Mouse (Mus musculus) retina, postnatal 7 days (tissue): ENCODE measurements around the gene Polr1d.

Experiments
- DNase-seq: peaks from one replicate; pipeline ENCODE4 v3.0.0-alpha.2; 2012; ENCODE audit warnings: low read depth, low spot score

Polr1d gene

DNA sequence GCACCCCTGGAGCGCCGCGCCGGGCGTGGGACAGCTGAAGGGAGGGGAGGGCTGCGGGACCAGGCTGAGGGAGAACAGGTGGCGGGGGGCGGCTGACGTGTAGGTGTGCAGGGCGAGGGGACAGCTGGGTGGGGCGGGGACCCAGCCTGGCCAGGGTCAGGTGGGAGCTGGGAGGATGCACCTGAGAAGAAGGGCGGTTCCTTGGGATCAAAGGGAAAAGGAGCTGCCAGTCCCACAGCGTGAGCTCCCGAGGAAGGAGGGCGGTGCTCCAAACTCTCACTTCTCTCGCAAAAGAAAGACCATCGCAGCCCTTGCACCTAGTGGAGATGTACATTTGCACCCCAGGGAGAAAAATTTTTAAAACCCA is at the start of gene Polr1d:
Gene Polr1d, plus strand, starts transcription at position 252 of the 367 bp plus-strand sequence.
- DNase-seq = no peak

DNA sequence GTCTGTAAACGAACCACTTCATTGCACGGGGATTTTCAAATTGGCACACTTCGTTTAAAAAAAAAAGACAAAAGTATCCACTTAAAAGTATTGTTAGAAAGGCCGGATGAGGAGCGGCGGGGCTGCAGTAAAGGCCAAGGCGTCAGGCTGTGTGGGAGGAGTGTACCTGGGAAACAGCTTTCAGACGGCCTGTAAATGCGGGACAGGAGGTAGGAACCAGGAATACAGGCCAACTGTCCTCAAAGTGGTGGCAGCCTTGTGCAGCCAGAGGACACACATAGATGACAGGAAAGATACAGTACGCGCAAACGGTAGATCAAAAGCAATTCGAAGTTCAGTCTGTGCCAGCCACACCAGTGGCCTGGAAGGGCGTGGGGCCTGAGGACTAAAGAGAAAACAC is 45.6 kb upstream of the Polr1d start:
- no peak for DNase-seq

- no peak for DNase-seq
These were observed 43.7 kb upstream of the Polr1d start for GRCm38 (mm10) chr5:147033155-147033554.

DNA sequence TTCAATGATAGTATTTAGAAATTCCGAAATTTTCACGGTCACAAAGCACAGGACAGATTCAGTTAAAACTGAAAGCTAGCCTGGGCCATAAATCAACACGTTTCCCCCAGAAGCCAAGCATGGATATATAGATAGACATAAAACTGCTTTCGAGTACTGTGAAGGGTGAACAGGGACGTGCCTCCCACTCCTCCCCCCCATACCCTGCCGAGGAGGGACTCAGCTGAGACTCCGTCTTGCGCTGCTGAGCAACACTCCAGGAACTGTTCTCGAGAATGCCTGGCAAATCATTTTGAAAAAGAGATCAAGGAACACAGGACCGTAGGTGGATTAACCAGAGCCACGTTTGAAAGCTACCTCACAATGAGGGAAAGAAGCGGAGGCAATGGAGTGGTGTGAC is 42.6 kb upstream of the Polr1d start:
- DNase-seq = no peak

GRCm38 (mm10) chr5:147035301-147035700 is 41.5 kb upstream of the Polr1d start:
- DNase-seq = no peak

GRCm38 (mm10) chr5:147036028-147036427 is 40.8 kb upstream of the Polr1d start:
- DNase-seq = no peak

DNA sequence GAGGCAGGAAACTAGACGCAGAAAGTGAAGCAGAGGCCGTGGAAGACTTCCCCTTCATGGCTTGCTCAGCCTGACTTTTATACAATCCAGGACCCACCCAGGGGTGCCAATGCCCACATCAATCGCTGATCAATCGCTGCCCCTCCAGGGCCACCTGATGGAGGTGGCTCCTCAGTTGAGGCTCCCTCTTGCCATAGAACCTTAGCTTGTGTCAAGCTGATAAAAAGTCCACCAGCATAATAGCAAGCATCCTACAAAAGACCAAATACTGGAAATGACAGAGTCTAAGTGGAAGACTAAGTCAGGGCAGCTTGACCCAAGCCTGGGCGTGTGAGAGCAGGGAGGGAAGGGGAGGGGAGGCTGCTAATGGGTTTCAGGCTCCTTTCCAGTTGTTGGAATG is 40.2 kb upstream of the Polr1d start:
- DNase-seq = no peak

DNA sequence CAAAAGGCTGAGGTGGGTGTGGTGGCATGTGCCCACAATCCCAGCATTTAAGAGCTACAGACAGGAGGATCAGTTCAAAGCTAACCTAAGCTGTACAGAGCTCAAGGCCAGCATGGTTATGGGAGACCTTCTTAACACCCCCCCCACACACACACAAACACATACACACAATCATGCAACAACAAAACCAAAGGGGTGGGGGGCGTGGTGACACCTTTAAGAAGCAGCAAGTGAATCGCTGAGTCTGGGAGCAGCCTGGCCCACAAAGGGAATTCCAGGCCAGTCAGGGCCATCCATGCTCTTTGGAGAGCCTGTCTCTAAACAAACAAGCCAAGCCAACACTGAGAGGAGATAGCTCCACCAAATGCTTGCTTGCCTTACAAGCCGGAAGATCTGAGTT is 39.2 kb upstream of the Polr1d start:
- DNase-seq = no peak

DNA sequence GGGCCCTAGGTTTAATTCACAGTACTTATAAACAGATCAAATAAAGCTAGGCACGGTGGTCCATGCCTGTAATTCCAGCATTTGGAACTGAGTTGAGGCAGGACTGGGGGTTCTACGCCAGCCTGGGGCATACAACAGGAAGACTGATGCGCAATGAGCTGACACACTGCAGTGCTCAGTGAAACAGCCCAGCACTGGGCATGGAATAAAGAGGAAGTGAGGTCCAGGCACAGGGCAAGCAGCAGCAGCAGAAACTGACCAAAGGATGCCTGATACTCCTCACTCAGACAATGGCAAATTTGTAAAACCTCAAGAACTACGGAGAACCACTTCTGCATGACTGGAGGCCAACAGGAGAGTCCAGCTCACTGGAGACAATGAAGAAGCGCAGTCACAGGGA is 37.5 kb upstream of the Polr1d start:
- no peak for DNase-seq

DNA sequence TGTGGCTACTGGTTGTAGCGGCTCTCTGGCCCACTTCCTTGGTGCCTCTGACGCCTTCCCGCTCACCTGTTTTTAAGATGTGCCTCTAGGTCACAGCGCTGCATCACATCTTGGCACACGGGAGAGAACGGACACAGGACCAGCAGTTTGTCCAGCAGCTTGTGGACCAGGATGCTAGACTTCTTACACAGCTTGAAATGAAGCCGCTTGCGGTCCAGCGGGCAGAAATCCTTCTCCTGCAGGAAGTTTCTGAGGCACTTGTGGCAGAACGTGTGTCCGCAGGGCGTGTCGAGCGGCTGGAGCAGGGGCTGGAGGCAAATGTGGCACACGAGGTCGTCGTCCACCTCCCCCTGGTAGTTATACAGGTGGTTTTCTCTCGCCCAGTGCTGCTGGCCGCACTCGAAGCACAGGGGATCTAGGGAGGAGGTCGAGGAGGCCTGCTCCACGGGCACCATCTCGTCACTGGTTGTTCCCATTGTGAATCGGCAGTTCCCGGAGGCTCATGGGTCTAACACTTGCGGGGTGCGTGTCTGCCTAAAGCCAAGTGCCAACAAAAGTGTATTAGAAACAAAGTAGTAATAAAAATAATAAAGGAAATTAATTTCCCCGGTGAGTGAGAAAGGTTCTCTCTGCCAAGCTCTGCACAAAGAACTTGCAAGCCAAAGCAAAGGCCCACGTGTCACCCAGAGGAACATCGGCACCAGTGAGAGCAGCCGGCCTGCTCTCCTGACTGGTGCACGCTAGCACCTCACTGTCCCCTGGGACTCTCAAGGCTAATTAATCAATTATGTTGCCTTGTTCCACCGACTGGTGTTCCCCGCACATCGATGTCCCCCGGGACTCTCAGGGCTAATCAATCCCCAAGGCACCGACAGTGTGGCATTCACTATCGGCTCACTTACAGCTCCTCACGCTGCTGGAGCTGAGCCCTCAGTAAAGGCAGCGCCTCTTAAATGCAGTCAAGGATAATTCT is 34.6 kb upstream of the Polr1d start:
- DNase-seq = no peak

DNA sequence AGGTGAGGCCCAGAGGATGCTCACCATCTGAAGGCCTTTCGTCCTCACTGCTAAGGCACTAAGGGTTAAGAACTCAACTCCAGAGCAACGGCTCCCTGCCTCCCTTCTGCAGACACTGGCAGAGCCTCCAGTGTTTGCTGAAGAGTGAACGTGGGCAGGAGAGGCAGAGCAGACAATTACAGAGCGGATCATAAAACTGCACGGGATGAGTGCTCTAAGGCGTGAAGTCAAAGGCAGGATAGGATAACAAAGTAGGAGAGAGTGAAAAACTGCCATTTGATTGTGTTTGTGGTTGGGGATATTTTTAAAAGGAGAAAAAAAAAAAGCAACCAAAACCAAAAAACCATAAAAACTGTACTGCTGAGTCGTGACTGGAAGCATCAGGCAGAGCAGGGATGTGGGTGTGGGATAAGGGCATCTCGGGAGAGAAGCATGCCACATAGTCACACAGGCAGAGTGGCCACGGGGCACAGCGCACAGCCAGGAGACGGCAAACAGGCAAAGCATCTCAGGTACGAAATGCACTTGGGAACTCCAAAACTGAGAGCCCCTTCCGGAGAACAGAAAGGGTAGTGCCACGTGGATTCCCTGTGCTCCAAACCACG is 33.5 kb upstream of the Polr1d start:
- no peak for DNase-seq

- DNase-seq = no peak
These were observed 31.5 kb upstream of the Polr1d start for GRCm38 (mm10) chr5:147045311-147045710.

DNA sequence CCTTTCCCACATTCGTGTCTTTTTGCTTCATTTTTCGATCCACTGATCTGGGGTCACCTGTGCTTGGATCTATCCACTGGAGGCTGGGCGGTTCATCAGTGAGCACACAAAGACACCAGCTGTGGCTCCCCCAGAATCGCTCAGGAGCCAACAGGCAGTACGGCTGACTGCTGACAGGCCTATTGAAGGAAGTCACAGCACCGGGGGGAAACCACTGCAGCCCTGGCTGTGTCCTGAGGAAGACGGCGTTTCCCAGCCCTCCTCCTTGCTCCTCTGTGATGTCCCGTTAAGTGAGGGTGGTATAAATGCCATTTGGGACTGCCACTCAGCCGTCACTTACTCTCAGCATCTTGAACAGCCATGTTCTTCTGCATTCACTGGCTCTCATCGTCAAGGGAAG is 30.9 kb upstream of the Polr1d start:
- DNase-seq = no peak

DNA sequence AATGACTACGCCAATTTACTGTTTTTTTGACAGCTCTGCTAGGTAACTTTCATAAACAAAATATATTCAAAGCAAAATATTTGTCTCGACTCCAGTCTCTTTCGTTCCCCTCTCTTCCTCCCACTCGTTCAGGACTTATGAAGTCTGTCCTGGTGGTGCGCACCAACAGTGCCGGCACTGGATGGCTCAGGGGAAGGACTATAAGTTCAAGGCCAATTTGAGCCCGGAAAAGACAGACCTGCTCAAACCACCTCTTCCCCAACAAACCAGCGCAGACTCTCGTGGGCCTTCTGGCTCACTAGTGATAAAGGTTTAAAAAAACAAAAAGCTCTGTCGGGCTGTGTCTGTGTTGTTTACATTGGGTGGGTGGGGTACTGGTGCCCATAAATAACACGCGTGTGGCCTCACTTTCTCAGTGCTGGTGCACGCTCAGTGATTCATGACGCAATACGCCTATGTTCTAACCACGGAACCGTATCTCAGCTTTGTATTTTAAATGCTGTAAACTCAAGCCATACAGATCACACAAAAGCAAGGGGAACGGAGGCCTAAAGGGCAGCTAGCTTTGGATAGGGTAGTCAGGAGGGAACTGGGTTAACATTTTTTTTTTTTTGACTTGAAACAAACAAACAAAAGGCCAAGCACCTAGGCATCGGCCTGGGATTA is 27.2 kb upstream of the Polr1d start:
- DNase-seq = no peak

GRCm38 (mm10) chr5:147050816-147051499 is 25.9 kb upstream of the Polr1d start:
- DNase-seq = peak; percentile 41

DNA sequence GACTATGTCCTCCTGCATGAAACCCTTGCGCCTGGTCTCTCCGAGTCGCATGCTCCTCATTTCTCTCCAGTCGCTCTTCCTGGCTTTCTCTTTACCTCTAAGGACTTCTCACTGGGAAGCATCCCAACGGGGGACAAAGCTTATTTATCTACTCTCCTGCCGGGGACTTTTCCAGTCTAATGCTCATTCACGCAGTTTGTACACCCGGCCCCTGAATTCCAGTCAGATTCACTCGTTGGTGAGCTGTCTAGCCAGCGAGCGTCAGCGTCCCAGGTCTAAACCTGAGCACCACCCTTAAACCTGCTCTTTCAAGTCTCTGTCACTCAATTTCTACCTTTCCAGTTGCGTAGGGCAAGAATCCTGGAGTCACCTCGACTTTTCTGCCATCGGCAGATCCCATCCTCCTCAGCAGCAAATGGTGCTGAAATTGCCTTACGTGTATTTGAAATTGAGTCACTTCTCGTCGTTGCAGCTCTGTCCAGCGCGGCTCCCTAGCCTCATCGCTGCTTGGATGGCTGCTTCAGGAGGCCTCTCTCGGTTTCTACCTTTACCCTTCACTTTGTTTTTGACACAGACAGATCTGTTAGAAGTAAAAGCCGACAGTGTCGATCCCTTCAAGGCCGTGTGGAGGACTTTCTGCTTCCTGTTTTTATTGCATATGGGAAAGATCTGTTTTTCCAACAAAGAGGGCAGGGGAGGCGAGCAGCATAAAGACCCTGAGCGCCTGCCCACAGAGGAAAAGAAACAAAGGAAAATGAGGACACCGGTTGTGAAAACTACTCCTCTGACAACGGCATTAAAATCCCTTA is 25.1 kb upstream of the Polr1d start:
- DNase-seq = no peak

DNA sequence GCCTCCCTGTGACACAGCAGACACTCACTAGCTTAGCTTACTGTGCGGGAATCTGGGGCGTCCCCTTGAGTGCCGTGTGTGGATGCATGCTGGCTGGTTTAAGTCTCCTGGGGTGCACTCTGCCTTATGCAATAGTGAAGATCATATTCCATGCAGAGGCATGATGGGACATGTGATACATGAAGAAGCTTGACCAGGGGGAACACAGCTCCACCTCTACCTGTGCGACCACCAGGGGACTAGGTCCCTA is 24.6 kb upstream of the Polr1d start:
- DNase-seq = no peak

- DNase-seq = no peak
These were observed 23.8 kb upstream of the Polr1d start for GRCm38 (mm10) chr5:147053071-147053470.

GRCm38 (mm10) chr5:147053481-147053880 is 23.4 kb upstream of the Polr1d start:
- no peak for DNase-seq

GRCm38 (mm10) chr5:147054328-147054727 is 22.5 kb upstream of the Polr1d start:
- no peak for DNase-seq

DNA sequence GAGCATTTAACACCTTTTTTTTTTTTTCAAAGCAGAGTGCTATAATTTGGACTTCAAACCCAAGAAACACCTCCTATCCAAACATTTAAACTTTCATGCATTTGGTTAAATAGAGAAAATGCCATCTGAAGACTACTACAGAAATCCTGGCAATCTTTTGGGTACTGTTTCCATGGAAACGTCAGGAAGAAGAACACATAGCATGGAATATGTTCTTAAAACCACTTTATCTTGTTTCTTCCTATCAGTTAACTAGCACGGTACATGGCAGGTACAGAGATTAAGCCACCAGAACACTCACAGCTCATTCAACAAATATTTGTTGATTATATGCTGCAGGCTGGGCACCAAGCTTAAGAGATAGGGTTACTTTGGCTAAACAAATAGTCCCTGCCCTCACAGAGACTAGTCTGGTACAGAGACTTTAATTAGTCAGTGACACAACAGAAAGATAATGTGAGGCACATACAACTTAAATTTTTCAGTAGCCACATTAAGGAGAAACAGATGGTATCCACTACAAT is 22.0 kb upstream of the Polr1d start:
- DNase-seq = no peak
